Mouse (Mus musculus): Measurements from ENCODE around the gene Mfsd11.
"Not testable (repeated sequence)": the region's sequence is repeated elsewhere in the genome, so short reads cannot be mapped to it uniquely, and the experiment has no call there.

Gene Mfsd11

DNA sequence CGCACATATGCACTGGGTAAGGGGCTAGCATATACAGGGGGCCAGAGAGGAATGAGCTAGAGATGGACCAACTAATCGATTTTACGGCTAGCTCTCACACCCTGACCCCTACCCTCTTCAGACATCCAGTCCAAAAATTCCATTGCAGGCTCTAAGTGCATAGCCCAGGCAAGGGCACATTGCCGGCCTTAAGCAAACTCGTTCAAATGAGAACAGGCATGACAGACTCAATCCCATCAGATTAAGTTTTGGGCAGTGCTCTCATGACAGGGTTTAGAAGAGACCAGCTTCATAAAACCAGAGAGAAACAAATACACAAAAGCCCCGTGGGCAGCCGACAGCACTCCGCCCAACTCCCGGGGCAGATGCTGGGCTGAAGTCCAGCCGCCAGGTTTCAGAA, 30.0 kb upstream of the Mfsd11 start:
- no peak for DNase-seq

DNA sequence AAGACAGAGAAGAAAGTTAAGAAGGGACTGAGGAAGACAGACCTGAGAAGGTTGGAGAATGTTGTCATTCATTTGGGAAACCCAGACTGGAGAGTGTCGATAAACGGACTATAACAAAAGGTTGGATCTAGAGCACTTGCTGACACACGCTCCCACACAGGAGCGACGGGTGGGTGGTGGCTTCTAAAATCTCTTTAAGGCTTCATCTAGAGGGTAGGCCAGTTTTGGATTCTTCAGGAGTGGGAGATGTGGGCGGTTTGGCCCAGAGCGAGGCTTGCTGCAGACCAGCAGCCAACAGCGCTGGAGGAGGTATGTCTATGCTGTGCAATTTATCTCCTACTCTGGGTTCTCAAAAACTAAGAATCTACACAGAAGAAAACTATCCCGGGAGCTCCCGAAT, 29.6 kb upstream of the Mfsd11 start:
- DNase-seq: no peak

DNA sequence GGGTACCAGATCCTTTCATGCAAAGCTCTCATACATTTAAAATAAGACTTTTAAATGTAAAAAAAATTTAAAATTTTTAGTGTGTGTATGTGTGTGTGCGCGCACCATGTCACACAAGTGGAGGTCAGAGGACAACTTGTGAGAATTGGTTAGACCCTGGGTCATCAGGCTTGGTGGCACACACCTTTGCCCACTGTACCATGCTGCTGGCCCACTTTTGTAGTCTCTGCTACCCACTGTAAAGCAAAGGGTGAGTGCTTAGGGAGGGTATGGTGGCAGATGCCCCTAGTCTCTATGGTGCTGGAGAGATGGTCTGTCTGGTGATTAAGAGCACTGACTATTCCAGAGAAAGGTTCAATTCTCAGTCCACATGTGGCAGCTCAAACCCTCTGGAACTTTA, 29.0 kb upstream of the Mfsd11 start:
- DNase-seq: no peak

DNA sequence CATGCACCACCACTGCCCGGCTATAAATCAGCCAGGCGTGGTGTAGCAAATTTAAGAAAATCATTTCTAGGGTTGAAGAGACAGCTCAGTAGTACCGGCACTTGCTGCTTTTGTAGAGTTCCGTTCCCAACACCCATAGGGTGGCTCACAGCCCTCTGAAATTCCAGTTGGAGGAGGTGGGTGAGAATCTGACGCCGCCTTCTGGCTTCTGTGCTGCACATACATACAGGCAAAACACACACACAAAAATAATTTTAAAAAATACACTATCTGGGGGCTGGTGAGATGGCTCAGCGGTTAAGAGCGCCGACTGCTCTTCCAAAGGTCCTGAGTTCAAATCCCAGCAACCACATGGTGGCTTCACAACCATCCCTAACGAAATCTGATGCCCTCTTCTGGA, 28.4 kb upstream of the Mfsd11 start:
- not testable (repeated sequence) for DNase-seq

DNA sequence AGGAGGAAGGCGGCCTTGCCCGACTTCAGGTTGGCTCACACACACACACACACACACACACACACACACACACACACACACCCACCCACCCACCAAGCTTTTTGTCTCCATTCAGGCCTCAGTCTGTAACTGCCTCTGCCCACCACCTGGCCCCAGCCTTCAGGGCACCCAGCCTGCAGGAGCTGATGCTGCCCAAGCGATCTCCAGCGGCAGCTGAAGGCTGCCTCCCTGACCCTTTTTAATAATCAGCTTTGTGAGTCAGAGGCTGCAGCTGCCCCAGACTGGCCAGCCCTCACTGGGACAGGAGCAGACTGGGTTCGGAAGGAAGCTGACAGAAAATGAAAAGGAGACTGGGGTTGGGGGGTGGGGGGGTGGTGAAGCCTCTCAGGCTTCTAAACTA, 27.0 kb upstream of the Mfsd11 start:
- DNase-seq: no peak

DNA sequence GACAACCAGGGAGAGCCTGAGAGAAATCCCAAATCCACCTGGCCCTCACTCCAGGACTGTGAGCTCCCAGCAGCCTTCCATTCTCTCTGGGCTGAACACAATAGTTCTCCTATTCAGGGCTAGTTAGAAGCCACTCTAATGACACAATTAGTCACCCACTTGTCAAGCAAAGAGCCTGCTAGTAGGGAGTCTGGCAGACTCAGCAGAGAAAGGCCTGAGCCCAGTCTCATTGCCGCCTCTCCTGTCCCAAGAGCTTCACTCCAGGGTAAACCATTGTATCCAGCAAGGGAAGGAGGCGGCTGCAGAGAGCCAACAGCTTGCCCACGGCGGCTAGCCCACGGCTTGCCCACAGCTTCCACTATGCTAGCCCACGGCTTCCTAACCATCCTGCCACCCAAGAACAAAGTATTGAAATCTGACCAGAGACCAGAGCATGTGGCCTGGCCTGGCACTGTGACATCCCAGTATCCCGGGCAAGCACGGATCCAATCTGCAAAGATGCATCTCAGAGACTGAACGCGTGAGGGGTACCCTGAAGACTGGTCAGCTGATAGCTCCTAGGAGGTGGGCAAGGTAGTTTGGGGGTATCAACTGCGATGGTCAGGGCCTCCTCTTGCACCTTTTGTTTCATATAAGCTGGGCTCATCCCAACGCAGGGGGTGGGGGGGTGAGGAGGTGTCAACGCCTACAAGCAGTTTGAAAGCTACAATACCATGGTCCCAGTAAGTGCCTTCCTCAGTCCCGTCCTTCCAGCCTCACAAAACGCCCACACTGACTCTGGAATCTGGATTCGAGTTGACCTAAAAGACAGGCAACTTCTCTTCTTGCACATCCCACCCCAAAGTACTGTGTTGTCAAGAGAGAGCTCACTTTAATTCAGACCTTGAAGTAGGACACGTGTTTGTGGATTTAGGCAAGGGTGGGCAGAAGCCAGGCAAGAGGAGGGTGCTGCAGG, 25.4 kb upstream of the Mfsd11 start:
- no peak for DNase-seq

DNA sequence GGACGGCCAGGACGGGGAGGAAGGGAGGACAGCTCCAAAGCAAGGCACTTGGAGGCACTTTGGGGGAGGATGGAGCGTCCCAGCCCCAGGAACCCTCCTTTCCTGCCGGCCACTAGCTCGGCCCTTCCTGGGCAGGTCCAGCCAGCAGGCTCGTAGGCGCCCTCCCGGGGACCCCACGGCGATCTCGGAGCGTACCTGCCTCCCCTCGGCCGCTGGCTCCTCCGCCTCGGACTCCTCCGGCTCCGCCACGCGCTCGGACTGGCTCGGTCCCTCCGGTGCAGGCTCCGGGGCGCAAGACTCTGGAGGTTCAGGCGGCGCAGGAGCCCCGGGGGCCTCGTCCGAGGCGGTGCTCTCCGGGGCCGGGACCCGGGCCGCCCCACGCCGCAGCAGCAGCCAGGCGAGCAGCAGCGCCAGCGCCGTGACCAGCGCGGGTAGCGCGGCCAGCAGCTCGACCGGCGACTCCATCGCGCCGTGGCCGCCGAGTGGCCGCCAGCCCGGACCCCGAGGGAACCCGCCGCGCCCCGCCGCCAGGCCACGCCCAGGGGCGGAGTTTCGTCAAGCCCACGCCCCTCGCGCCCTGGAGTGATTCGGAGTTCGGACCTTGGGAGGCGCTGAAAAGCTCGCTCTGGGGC, 24.6 kb upstream of the Mfsd11 start, which contains the start of gene Mxra7:
Gene Mxra7, minus strand, starts transcription at position 513 of the 632 bp plus-strand sequence.
- DNase-seq: peak; percentile 84

DNA sequence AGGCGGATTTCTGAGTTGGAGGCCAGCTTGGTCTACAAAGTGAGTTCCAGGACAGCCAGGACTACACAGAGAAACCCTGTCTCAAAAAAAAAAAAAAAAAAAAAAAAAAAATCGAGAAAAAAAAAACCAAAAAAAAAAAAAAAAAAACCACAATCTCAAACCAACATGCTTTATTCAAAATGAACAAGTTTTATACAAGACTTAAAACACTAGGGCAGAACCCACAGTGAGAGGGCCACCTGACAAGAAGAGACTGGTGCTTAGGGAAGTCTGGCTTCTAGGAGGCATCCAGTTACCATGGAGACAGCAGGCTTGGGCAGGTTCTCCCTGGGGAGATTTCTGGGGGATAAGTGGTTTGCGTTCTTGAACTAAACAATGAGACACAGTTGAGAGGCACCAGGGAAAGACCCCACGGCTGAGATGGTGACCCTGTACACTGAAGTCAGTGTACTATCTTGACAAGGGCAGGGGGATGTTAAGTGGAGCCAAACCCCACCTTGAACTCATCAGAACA, 20.0 kb upstream of the Mfsd11 start:
- no peak for DNase-seq

DNA sequence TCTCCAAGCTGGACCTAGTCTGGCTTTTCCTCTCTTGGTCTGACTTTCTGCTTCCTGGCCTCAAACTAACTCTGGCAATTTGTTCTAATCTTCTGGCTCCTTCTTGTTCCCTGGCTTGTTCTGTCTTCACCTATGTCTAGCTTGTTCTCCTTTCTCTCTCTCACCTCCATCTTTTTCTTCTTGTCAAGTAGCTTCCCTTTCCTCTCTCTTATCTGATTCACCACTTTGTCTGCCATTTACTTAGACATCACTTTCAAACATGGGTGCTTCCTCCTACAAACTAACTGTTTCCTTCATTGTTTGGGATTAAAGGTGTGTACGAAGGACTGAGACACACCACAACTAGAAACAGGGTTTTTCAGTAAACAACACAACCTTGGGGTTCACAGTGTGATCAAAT, 17.3 kb upstream of the Mfsd11 start:
- DNase-seq: no peak

DNA sequence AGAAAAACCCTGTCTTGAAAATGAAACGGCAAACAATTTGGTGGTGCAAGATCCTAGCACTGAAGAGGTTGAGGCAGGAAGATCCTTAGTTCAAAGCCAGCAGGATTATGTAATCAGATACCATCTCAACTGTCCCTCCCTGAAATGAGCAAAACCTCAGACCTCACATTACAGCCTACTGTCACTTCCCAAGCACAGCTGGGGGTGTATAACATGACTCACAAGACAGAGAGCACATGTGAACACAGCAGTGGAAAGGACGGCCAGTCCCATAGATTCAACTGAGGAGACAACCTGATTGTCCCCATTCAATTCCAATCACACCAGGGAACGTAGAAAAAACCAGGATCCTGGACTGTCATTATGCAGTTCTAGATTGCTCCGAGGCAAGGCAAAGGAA, 16.0 kb upstream of the Mfsd11 start:
- no peak for DNase-seq

DNA sequence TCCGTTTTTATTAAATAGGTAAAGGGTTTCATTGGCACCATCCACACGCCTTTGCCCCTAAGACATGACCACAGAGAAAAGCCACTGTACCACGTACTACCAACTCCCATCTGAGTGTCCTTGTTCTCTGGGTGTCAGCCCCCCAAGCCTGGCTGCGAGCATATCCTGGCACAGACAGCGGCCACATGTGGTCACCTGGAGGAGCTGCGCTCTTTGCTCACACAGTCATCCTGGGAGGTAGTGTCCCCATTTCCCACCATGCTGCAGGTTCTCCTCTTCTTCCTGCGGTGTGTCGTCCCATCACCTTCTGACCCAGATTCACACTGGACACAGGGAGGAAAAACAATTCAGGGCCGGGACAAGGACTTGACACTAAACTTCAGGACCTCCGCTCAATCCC, 14.8 kb upstream of the Mfsd11 start:
- DNase-seq: no peak

DNA sequence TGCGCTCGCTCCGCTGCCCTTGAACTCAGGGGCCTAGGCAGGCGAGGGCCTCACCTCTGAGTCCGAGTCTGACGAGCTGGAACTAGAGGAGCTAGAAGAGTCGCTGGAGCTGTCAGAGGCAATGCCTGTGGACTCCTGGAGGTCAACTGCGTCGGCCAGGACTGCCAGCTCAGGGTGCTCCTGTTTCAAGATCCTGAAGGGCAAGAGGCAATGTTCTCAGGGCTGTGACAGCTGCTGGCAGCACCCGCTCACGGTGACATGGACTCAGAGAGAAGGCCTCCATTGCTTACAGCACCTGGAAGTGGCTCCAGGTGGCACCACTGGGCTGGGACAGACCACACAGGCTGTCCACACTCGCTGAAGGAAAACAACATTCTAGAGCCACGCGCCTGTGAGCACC, 13.3 kb upstream of the Mfsd11 start:
- no peak for DNase-seq

DNA sequence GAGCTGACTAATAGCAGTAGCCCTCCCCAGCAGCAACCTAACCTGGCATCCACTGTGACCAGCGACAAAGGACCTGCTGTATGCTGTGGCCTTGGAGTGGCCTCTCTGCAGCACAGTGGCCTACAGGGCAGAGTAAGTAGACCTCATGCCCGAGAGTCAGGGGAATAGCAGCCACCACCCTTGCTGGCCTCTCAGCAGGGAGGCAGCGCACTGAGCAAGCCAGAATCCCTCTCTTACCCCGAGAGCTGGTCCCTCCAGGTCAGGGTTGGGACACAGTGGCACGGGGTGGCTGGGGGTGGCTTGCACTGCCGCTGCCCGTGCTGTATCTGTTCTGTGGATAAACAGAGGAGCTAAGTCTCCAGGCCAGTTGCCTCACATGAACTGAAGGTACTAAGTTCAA, 12.6 kb upstream of the Mfsd11 start:
- no peak for DNase-seq

DNA sequence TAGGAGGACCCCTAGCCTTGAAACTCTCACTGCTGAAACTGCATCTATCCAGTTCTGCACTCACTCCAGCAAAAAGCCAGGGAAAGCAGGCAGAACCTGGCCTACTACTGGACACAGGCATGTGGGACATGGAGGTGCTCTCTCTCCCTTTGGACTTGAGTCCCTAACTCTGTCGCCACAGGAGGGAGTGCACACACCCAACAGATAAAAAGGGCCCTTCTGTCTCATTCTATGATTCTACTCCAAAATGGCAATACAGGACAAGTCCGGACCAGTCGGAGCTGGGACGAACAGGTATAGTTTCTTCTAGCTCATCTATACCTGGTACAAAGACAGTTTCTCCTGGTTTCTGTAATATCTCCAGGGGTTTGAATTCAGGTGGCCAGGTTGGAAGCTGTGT, 11.5 kb upstream of the Mfsd11 start:
- DNase-seq: no peak

DNA sequence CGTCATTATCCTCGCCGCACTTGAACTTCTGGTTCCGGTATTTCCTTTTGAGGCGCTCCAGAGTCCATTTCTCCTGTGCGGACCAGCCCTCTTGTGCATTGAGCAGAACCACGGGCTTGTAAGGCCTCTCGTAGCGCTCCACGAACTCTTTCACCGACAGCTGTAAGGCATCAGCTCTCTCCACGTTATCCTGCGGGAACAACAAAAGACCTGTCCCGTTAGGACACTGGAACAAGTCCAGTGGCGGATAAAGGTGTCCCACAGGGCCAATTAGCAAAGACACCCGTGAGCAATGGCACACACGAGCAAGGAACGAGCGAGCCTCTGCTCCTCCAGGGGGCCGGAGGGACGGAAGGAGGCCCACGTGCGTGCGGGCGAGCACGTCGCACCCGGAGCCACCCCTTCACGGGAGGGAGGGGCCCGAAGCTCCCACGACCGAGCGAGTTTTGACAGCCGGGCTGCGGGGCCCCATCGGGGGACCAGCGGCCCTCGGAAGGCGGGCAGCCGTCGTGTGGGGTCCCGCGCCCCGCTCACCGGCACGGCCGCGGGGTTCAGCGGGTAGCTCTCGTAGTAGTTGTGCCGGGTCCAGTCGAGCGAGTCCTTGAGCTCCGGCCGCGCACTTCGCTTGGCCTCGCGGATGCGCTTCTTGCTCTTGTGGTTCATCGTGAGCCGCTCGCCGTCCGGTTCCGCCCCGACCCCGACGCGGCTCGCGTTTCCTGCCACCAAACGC, 9.5 kb upstream of the Mfsd11 start:
- DNase-seq: peak; percentile 82

DNA sequence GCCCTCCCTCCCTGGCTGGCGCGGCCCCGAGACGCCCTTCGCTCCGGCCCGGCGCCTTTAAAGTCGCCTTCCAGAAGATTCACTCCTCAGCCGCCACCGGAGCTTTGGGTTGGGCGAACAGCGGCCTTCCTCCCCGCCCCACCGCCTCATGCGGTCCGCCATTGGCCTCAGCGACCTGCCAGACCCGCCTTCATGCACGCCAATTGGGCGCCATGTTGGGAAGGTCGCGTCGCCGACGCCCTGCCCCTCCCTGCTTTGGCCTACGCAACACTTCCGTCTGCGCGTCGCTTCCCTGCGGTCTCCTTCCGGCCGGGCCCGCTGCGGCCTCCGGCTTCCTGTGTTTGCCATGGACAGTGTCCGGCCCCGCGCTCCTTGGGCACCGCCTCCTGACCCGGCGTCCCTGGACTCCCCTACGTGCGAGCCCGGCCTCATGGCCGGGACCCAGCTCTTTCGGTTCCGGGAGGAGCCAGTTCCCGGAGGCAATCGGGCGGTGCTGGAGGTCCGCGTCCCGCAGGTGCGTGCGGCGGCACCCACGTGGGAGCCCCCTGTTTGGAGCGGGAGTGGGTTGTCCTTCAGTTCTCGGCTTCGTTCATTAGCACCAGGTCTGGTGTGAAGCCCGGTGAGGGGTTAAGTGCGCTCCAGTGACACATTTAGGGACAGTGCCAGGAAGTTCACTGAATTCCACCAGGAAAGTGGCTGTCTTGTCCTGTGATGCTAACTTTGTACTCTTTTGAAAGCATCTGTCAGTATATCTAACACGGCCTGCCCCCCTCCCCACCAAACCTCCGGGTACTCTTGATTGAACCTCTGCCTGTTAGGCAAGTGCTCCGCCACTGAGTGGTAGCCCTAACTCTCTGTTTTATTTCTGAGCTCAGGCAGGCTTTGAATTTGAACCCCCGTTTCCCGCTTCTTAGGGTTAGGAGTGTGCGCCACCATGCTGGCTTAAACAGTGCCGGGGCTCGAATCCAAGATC, 8.7 kb upstream of the Mfsd11 start, which contains the start of the genes Mettl23 and Jmjd6:
Gene Mettl23, plus strand, starts transcription at position 18 of the 973 bp plus-strand sequence.
Gene Jmjd6, minus strand, starts transcription at position 189 of the 973 bp plus-strand sequence.
- peak; percentile 98 for DNase-seq

DNA sequence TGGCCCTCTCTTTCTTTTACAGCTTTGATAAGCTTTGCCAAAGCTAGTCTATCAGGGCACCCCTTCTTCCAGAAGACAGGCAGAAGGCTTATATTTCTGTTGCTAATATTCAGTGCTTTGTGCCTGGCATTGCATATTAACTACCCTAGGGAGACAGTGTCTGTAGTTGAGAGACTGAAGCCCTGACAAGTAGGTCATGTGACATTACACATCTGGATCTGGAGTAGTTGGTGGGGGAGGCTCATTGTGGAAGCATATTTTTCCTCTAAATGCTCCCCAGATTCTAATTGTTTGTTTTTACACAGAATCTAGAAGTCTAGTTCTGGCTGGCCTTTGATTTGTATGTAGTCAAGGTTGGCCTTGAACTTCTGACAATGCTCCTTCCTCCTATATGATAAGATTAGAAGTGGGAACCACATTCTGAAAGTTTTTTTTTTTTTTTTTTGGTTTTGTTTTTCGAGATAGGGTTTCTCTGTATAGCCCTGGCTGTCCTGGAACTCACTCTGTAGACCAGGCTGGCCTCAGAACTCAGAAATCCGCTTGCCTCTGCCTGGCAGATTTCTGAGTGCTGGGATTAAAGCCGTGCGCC, 5.6 kb upstream of the Mfsd11 start:
- DNase-seq: no peak

DNA sequence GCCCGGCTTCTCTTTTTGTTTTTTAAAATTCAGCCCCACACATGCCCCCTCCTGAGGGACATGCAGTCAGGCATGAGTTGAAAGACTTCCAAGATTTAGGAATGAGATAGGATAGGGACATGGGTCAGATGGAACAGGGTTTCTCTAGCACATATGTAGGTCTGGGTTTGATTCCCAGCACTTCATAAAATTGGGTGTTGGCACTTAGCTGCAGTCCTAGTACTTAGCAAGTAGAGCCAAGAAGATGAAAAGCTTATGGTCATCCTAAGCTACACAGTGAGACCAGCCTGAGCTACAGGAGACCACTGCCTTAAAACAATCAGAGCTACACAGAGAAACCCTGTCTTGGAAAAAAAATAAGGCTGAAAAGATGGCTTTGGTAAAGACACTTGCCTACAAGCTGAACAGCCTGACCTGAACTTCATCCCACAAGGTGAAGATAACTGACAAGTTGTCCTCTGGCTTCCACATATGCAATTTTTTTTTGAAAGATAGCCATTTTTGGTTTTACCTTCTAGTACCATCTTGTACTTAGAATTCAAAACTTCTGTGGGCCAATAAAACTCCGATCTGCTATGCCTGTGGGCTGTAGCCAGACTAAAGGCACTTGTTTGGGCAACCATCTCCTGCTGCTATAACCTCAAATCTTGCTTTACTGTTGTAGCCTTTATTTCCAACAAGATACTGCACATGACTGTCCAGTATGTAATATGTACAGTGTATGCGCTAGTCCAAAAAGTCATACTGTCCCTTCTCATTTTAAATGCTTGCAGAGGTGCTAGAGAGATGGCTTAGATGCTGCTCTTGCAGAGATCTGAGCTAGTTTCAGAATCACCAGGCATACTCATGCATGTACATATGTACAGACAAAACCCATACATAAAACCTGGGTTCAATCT, 4.8 kb upstream of the Mfsd11 start:
- DNase-seq: no peak

DNA sequence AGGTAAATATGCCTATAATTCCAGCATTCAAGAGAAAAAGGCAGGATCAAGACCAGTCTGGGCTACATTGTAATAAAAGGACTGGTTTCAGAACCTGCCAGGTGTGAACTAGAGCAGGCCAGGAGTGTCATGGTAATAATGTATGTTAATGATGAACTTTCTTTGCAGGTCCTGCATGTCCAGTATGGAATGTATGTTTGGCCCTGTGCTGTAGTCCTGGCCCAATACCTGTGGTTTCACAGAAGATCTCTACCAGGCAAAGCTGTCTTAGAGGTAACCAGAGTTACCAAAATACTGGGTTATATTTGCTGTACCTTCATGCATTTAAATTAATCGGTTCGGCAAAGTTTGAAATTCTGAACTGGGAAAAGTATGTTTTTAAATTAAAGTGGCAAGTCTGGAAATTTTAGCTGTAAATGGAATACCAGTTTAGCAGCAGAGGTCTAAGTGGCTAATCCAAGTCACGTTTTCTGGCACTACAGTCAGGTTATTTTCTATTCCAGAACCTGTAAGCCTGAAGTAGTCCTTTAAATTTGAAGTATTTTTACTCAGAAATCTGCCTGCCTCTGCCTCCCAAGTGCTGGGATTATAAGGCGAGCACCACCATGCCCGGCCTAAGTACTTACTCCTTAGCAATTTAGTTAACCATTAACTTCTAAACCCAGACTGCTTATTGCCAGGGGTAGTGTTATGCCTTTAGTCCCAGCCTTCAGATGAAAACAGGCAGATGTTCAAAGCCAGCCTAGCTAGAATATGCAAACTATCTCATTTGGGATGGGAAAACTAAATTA, 4.0 kb upstream of the Mfsd11 start:
- DNase-seq: no peak

DNA sequence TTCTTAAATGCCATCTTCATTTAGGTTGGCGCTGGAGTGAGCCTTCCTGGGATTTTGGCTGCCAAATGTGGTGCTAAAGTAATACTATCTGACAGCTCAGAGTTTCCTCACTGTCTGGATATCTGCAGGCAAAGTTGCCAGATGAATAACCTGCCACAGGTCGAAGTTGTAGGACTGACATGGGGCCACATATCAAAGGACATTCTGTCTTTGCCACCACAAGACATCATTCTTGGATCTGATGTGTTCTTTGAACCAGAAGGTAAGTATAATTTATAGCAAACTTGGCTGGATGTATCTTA, 3.4 kb upstream of the Mfsd11 start:
- DNase-seq: not testable (repeated sequence)
